Mouse (Mus musculus): ENCODE results near the gene Cfap97. TPM values are rescaled to one million over a fixed set of nuclear protein-coding genes. Genes with fewer than 3 reads are reported as not detected.

Cfap97 gene
- polyA plus RNA-seq, 1 experiment = 3.0 TPM

- WGBS = 6% methylated on average over 79 of the region's 103 CpGs
- H3K4me3 ChIP-seq (ENCODE audit: extremely low read depth, insufficient read depth, insufficient read length) = peak within 1 kb of the TSS; percentile 65
- H3K36me3 ChIP-seq (ENCODE audit: control insufficient read depth, insufficient read depth, low read length) = no peaks in the 10 kb centered on the region
- peaks cover 5% of the 10 kb centered on the region for H3K4me1 ChIP-seq (ENCODE audit: control insufficient read depth, insufficient read depth, insufficient read length)
- peak; percentile 84 to 95 for DNase-seq (ENCODE audit: low read depth in 1 of 2, low spot score in 2 of 2)
- H3K27me3 ChIP-seq (ENCODE audit: control insufficient read depth, insufficient read depth, low read length) = no peaks in the 10 kb centered on the region
- TF ChIP-seq CTCF (IDR thresholded peaks at IDR 0.05; ENCODE audit: extremely low read depth, insufficient read depth, insufficient read length, insufficient replicate concordance) = no peak
- TF ChIP-seq POLR2A (IDR thresholded peaks at IDR 0.05; ENCODE audit: low read depth, low read length) = peak; percentile 81
- H3K27ac ChIP-seq (ENCODE audit: insufficient read depth, low read length) = peak within 1 kb of the TSS; percentile 96
Observed at GRCm38 (mm10) chr8:46152064-46153031, 777 bp downstream of the Cfap97 start, which contains the start of gene Snx25. Gene Snx25 (minus strand): TSS chr8:46152159.

GRCm38 (mm10) chr8:46153042-46153441, 1.5 kb downstream of the Cfap97 start:
- Histone ChIP-seq H3K4me1 (ENCODE audit: control insufficient read depth, insufficient read depth, insufficient read length) (peaks cover 5% of the 10 kb centered on the region), H3K27ac (ENCODE audit: insufficient read depth, low read length) (peak overlapping the region; percentile 96; the same call in 1 of the 2 replicates), H3K4me3 (ENCODE audit: extremely low read depth, insufficient read depth, insufficient read length) (peak overlapping the region; percentile 65; the same call in 1 of the 2 replicates), H3K27me3 (ENCODE audit: control insufficient read depth, insufficient read depth, low read length) (no peaks in the 10 kb centered on the region), H3K36me3 (ENCODE audit: control insufficient read depth, insufficient read depth, low read length) (no peaks in the 10 kb centered on the region)
- TF ChIP-seq CTCF (IDR thresholded peaks at IDR 0.05; ENCODE audit: extremely low read depth, insufficient read depth, insufficient read length, insufficient replicate concordance) = no peak
- no peak for TF ChIP-seq POLR2A (IDR thresholded peaks at IDR 0.05; ENCODE audit: low read depth, low read length)
- 7% methylated on average over 2 of the region's 2 CpGs for WGBS
- no peak for DNase-seq (ENCODE audit: low read depth in 1 of 2, low spot score in 2 of 2)

- DNase-seq (ENCODE audit: low read depth in 1 of 2, low spot score in 2 of 2) = peak; percentile 90 to 97
- WGBS = 2% methylated on average over 76 of the region's 77 CpGs
- H3K27me3 ChIP-seq (ENCODE audit: control insufficient read depth, insufficient read depth, low read length) = no peaks in the 10 kb centered on the region
- H3K4me1 ChIP-seq (ENCODE audit: control insufficient read depth, insufficient read depth, insufficient read length) = 0 out of 2 replicates have a peak, but pooled peaks cover 3% of the 10 kb centered on the region
- H3K27ac ChIP-seq (ENCODE audit: insufficient read depth, low read length) = peak overlapping the region; percentile 94
- no peaks in the 10 kb centered on the region for H3K36me3 ChIP-seq (ENCODE audit: control insufficient read depth, insufficient read depth, low read length)
- peak overlapping the region; percentile 83 for H3K4me3 ChIP-seq (ENCODE audit: extremely low read depth, insufficient read depth, insufficient read length)
- peak; percentile 93 for TF ChIP-seq POLR2A (IDR thresholded peaks at IDR 0.05; ENCODE audit: low read depth, low read length)
- TF ChIP-seq CTCF (IDR thresholded peaks at IDR 0.05; ENCODE audit: extremely low read depth, insufficient read depth, insufficient read length, insufficient replicate concordance) = no peak
Observed at GRCm38 (mm10) chr8:46162953-46163869, 11.6 kb downstream of the Cfap97 start.

- no peak for DNase-seq (ENCODE audit: low read depth in 1 of 2, low spot score in 2 of 2)
- Histone ChIP-seq H3K4me3 (ENCODE audit: extremely low read depth, insufficient read depth, insufficient read length) (peak overlapping the region; percentile 83), H3K36me3 (ENCODE audit: control insufficient read depth, insufficient read depth, low read length) (no peaks in the 10 kb centered on the region), H3K4me1 (ENCODE audit: control insufficient read depth, insufficient read depth, insufficient read length) (0 out of 2 replicates have a peak, but pooled peaks cover 3% of the 10 kb centered on the region), H3K27me3 (ENCODE audit: control insufficient read depth, insufficient read depth, low read length) (no peaks in the 10 kb centered on the region), H3K27ac (ENCODE audit: insufficient read depth, low read length) (peak overlapping the region; percentile 89)
- TF ChIP-seq POLR2A (IDR thresholded peaks at IDR 0.05; ENCODE audit: low read depth, low read length) (no peak), CTCF (IDR thresholded peaks at IDR 0.05; ENCODE audit: extremely low read depth, insufficient read depth, insufficient read length, insufficient replicate concordance) (no peak)
- under 1% methylated on average over 25 of the region's 25 CpGs for WGBS
Observed at GRCm38 (mm10) chr8:46163870-46164190, 12.3 kb downstream of the Cfap97 start.

- Histone ChIP-seq H3K36me3 (ENCODE audit: control insufficient read depth, insufficient read depth, low read length) (peaks cover 9% of the 10 kb centered on the region), H3K4me3 (ENCODE audit: extremely low read depth, insufficient read depth, insufficient read length) (no peak overlapping the region), H3K4me1 (ENCODE audit: control insufficient read depth, insufficient read depth, insufficient read length) (no peaks in the 10 kb centered on the region), H3K27ac (ENCODE audit: insufficient read depth, low read length) (no peak overlapping the region), H3K27me3 (ENCODE audit: control insufficient read depth, insufficient read depth, low read length) (no peaks in the 10 kb centered on the region)
- no peak for DNase-seq (ENCODE audit: low read depth in 1 of 2, low spot score in 2 of 2)
- TF ChIP-seq CTCF (IDR thresholded peaks at IDR 0.05; ENCODE audit: extremely low read depth, insufficient read depth, insufficient read length, insufficient replicate concordance) (no peak), POLR2A (IDR thresholded peaks at IDR 0.05; ENCODE audit: low read depth, low read length) (no peak)
- 88% methylated on average over 2 of the region's 2 CpGs for WGBS
Observed at GRCm38 (mm10) chr8:46173651-46174050, 22.1 kb downstream of the Cfap97 start.

GRCm38 (mm10) chr8:46180136-46180535, 28.6 kb downstream of the Cfap97 start:
- Histone ChIP-seq H3K27me3 (ENCODE audit: control insufficient read depth, insufficient read depth, low read length) (no peaks in the 10 kb centered on the region), H3K4me1 (ENCODE audit: control insufficient read depth, insufficient read depth, insufficient read length) (no peaks in the 10 kb centered on the region), H3K4me3 (ENCODE audit: extremely low read depth, insufficient read depth, insufficient read length) (no peak overlapping the region), H3K27ac (ENCODE audit: insufficient read depth, low read length) (no peak overlapping the region), H3K36me3 (ENCODE audit: control insufficient read depth, insufficient read depth, low read length) (peaks cover 5% of the 10 kb centered on the region; the same call in 1 of the 2 replicates)
- DNase-seq (ENCODE audit: low read depth in 1 of 2, low spot score in 2 of 2) = no peak
- 92% methylated on average over 7 of the region's 7 CpGs for WGBS
- TF ChIP-seq CTCF (IDR thresholded peaks at IDR 0.05; ENCODE audit: extremely low read depth, insufficient read depth, insufficient read length, insufficient replicate concordance) (no peak), POLR2A (IDR thresholded peaks at IDR 0.05; ENCODE audit: low read depth, low read length) (no peak)

Measured in spleen, adult 2 months (tissue).